Mouse (Mus musculus): Measurements from ENCODE around the gene Kcnk16. TPM values are rescaled to one million over a fixed set of nuclear protein-coding genes. Genes with fewer than 3 reads are reported as not detected.
A peak's percentile ranks its signal among the peaks of the same experiment; 100 is the strongest.

The Kcnk16 gene
- polyA plus RNA-seq, 1 experiment from 2014 or later = 0.09 TPM

DNA sequence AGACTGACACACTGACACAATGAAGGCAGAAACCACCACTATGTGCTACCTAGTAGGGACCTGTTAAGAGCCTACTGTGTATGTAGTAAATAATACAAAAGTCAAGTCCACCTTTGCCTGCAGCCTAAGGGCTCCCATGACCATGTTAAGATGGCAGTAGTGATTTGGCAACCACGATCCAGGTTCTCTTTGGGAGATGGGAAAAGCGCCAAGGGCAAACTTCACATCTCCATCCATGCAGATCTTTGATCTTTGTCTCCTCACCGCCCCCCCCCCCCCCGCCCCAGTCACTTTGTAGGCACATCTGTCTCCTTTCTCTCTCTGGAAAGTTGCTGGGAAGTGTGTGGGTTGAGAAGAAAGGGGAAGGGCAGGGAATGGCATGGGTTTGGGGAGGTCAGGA is 6.7 kb downstream of the Kcnk16 start:
- no peak overlapping the region for H3K27ac ChIP-seq (ENCODE audit: low read depth, low read length)
- H3K4me3 ChIP-seq (ENCODE audit: low read length) = no peak overlapping the region
- H3K27me3 ChIP-seq (replicated peaks; ENCODE audit: control insufficient read depth, insufficient read depth, low read length) = no peaks in the 10 kb centered on the region
- no peaks in the 10 kb centered on the region for H3K36me3 ChIP-seq (ENCODE audit: control insufficient read depth, insufficient read depth, low read length)
- no peak overlapping the region for H3K4me2 ChIP-seq (ENCODE audit: low read length)
- WGBS = 74% methylated on average over 3 of the region's 4 CpGs
- H3K9ac ChIP-seq (ENCODE audit: low read depth, low read length) = no peak overlapping the region
- no peaks in the 10 kb centered on the region for H3K9me3 ChIP-seq (ENCODE audit: control insufficient read depth, low read length)
- ATAC-seq = no peak
- H3K4me1 ChIP-seq (ENCODE audit: control insufficient read depth, insufficient read depth, low read depth, low read length) = no peaks in the 10 kb centered on the region

DNA sequence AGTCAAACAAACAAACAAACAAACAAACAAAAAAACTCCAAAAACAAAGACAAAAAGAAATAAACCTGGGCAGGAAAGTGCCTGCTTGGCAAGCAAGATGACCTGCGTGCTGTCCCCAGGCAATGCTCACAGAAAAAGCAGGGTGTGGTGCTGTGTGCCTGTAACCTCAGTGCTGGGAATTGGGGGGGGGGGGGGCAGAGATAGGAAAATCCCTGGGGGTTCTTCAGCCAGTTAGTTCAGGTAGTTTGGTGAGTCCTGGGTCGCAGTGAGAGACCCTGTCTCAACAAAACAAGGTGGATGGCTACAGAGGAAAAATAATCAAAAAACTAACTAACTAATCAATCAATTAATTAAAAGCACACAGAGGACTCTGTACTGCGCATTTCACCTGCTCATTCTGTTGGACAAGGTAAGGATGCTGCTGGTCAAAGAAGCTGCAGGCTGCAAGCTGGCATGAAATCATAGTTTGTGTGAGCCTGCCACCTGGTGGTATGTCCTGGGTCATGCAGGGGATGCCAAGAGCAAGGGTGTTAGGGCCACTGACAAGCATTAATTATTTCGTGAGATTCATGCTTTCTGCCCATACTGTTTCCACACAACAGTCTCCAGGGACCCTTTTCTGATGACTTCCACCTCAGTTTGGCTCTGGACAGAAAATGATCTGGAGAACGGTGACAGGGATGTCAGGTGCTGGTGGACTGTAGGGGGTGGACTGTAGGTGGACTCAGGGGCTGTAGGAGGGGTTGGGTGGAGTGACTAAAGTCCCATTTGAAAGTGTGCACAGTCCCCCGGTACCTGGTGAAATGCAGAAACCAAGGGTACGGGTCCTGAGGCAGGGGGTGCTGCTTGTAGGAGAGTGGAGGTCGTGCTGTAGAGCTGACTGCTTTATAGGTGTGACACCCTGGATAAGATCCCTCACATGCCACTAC is 10.6 kb downstream of the Kcnk16 start:
- no peak overlapping the region for H3K4me2 ChIP-seq (ENCODE audit: low read length)
- WGBS = 55% methylated on average over 8 of the region's 8 CpGs
- H3K9me3 ChIP-seq (ENCODE audit: control insufficient read depth, low read length) = no peaks in the 10 kb centered on the region
- H3K36me3 ChIP-seq (ENCODE audit: control insufficient read depth, insufficient read depth, low read length) = no peaks in the 10 kb centered on the region
- no peak overlapping the region for H3K4me3 ChIP-seq (ENCODE audit: low read length)
- H3K9ac ChIP-seq (ENCODE audit: low read depth, low read length) = no peak overlapping the region
- no peak overlapping the region for H3K27ac ChIP-seq (ENCODE audit: low read depth, low read length)
- no peaks in the 10 kb centered on the region for H3K4me1 ChIP-seq (ENCODE audit: control insufficient read depth, insufficient read depth, low read depth, low read length)
- ATAC-seq = peak; percentile 87
- no peaks in the 10 kb centered on the region for H3K27me3 ChIP-seq (replicated peaks; ENCODE audit: control insufficient read depth, insufficient read depth, low read length)

DNA sequence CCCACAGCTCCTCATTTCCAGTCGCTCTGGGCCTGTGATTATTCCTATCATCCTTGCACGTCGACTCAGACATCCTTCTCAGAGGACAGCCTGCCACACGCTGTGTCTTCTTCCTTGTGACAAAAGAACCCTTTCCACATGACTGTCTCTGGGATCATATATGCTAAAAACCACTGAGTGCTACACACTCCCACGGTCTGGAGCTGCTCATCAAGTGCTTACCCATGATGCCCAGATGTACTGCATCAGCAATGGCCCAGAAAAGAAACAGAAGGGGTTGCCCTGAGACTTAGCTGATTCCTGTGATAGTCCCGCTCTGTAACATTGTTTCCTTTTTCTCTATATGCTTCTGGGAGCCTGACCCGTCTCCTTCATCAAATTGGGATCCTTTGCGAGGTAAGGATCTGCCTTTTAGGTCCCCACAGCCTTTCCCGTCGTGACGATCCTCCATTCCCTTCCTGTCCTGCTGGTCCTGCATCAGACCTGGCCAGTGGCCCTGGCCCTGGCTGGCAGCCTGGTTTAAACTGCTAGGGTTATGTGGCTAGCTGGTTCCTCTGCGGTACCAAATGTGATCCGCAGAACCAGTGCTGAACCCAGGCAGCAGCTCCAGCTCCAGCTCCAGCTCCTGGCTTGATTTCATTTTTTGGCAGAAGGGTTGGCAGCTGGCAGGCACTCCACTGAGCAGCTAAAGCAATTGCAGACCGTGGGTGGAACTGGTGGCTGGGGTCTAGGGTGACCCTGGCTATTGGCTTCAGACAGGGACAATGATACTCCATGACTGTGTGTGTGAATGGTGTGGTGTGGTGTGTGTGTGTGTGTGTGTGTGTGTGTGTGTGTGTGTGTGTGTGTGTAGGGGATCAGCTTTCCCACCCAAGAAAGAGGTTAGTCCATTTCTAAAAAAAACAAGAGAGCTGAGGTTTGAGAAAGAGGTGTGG is 18.5 kb downstream of the Kcnk16 start:
- no peak overlapping the region for H3K4me3 ChIP-seq (ENCODE audit: low read length)
- no peaks in the 10 kb centered on the region for H3K36me3 ChIP-seq (ENCODE audit: control insufficient read depth, insufficient read depth, low read length)
- 43% methylated on average over 14 of the region's 14 CpGs for whole genome bisulfite sequencing
- no peak overlapping the region for H3K27ac ChIP-seq (ENCODE audit: low read depth, low read length)
- H3K27me3 ChIP-seq (replicated peaks; ENCODE audit: control insufficient read depth, insufficient read depth, low read length) = no peaks in the 10 kb centered on the region
- H3K9me3 ChIP-seq (ENCODE audit: control insufficient read depth, low read length) = no peaks in the 10 kb centered on the region
- peaks cover 3% of the 10 kb centered on the region; the same call in 1 of the 2 replicates for H3K4me1 ChIP-seq (ENCODE audit: control insufficient read depth, insufficient read depth, low read depth, low read length)
- no peak overlapping the region for H3K4me2 ChIP-seq (ENCODE audit: low read length)
- peak; percentile 71; the same call in 1 of the 2 replicates for ATAC-seq
- H3K9ac ChIP-seq (ENCODE audit: low read depth, low read length) = no peak overlapping the region

DNA sequence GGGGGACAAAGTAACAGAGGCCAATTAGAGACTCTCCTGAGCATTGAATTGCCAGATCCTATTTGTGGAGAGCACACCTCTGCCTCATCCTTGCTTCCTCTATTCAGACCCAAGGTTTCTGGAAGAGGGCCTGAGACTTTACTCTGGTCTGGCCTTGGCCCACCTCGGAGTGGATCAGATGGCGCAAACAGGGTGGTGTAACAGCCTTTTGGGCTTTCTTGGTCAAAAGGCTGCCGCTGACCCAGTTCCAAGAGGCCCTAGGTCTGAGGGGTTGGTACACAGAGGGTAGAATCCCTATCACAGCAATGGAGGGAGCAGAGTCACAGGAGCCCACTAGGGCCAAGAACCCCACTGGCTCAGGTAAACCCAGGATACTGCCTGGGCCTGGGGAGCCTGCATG is 21.0 kb downstream of the Kcnk16 start:
- H3K9ac ChIP-seq (ENCODE audit: low read depth, low read length) = no peak overlapping the region
- no peak overlapping the region for H3K4me3 ChIP-seq (ENCODE audit: low read length)
- peaks cover 3% of the 10 kb centered on the region; the same call in 1 of the 2 replicates for H3K4me1 ChIP-seq (ENCODE audit: control insufficient read depth, insufficient read depth, low read depth, low read length)
- H3K4me2 ChIP-seq (ENCODE audit: low read length) = no peak overlapping the region
- no peak for ATAC-seq
- no peaks in the 10 kb centered on the region for H3K36me3 ChIP-seq (ENCODE audit: control insufficient read depth, insufficient read depth, low read length)
- WGBS = 94% methylated on average over 3 of the region's 3 CpGs
- H3K27ac ChIP-seq (ENCODE audit: low read depth, low read length) = no peak overlapping the region
- no peaks in the 10 kb centered on the region for H3K27me3 ChIP-seq (replicated peaks; ENCODE audit: control insufficient read depth, insufficient read depth, low read length)
- H3K9me3 ChIP-seq (ENCODE audit: control insufficient read depth, low read length) = no peaks in the 10 kb centered on the region

DNA sequence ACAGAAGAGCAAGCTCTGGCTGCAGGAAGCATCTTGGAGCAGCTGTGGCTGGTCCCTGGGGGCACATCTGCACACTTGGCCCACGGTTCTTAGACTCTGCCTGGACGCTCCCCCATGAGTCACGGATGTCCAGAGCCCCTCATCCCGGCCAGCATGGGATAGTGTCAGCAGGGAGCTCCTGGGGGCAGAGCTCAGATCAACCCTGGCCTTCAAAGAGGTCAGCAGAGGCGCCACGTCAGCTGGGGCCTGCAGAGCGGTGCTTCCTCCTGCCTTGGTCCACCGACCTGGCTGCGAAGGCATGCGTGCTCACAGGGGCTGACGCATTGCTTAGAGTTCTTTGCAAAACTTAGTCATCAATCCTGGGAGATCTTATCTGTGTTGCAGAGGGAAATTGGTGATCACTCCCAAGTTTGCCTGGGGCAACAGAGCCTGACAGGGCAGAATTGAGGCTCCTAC is 22.2 kb downstream of the Kcnk16 start:
- no peaks in the 10 kb centered on the region for H3K27me3 ChIP-seq (replicated peaks; ENCODE audit: control insufficient read depth, insufficient read depth, low read length)
- H3K9me3 ChIP-seq (ENCODE audit: control insufficient read depth, low read length) = no peaks in the 10 kb centered on the region
- WGBS = 69% methylated on average over 11 of the region's 11 CpGs
- H3K9ac ChIP-seq (ENCODE audit: low read depth, low read length) = no peak overlapping the region
- peaks cover 3% of the 10 kb centered on the region; the same call in 1 of the 2 replicates for H3K4me1 ChIP-seq (ENCODE audit: control insufficient read depth, insufficient read depth, low read depth, low read length)
- ATAC-seq = no peak
- no peak overlapping the region for H3K4me2 ChIP-seq (ENCODE audit: low read length)
- H3K4me3 ChIP-seq (ENCODE audit: low read length) = no peak overlapping the region
- H3K27ac ChIP-seq (ENCODE audit: low read depth, low read length) = no peak overlapping the region
- H3K36me3 ChIP-seq (ENCODE audit: control insufficient read depth, insufficient read depth, low read length) = no peaks in the 10 kb centered on the region

DNA sequence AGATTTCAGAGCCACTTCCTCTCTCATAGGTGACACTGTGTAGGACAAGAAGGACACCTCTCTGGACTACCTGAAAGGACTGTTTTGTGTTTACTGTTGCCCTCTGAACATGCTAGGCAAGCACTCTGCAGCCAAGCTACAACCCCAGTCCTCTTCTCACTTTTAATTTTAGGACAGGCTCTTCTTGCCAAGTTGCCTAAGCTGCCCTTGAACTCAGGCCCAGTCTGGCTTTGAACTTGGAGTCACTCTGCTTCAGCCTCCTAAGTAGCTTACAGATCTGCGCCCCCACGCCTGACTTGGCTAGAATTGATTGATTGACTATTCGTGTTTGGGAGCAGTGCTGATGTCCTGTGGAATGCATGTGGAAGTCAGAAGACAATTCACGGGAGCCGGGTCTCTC is 23.1 kb downstream of the Kcnk16 start:
- Histone ChIP-seq H3K27ac (ENCODE audit: low read depth, low read length) (no peak overlapping the region), H3K9ac (ENCODE audit: low read depth, low read length) (no peak overlapping the region), H3K9me3 (ENCODE audit: control insufficient read depth, low read length) (no peaks in the 10 kb centered on the region; the same call in 1 of the 2 replicates), H3K4me2 (ENCODE audit: low read length) (no peak overlapping the region), H3K36me3 (ENCODE audit: control insufficient read depth, insufficient read depth, low read length) (no peaks in the 10 kb centered on the region), H3K4me3 (ENCODE audit: low read length) (no peak overlapping the region), H3K27me3 (replicated peaks; ENCODE audit: control insufficient read depth, insufficient read depth, low read length) (no peaks in the 10 kb centered on the region), H3K4me1 (ENCODE audit: control insufficient read depth, insufficient read depth, low read depth, low read length) (peaks cover 3% of the 10 kb centered on the region; the same call in 1 of the 2 replicates)
- WGBS = 78% methylated on average over 5 of the region's 5 CpGs
- no peak for ATAC-seq

DNA sequence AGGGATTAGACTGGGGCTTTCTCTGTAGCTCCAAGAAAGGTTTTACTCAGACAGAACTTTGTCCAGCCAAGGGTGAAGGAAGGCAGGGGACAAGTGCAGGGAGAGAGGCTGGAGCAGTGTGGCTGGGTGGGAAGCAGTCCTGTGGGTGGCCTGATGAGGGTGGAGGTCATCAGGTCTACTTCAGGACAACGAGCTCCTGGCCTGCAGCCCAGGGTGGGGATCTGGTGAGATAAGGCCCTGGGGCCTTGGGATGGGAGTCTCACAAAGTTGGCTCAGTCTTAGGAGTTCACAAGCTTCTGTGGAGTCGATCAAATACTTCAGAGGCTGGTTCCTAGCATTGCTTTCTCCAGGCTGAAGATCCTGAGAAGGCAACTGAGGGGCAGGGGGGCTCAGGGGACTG is 23.7 kb downstream of the Kcnk16 start:
- Histone ChIP-seq H3K36me3 (ENCODE audit: control insufficient read depth, insufficient read depth, low read length) (no peaks in the 10 kb centered on the region), H3K27me3 (replicated peaks; ENCODE audit: control insufficient read depth, insufficient read depth, low read length) (no peaks in the 10 kb centered on the region), H3K4me3 (ENCODE audit: low read length) (no peak overlapping the region), H3K9me3 (ENCODE audit: control insufficient read depth, low read length) (no peaks in the 10 kb centered on the region; the same call in 1 of the 2 replicates), H3K27ac (ENCODE audit: low read depth, low read length) (no peak overlapping the region), H3K4me1 (ENCODE audit: control insufficient read depth, insufficient read depth, low read depth, low read length) (peaks cover 3% of the 10 kb centered on the region; the same call in 1 of the 2 replicates), H3K9ac (ENCODE audit: low read depth, low read length) (no peak overlapping the region), H3K4me2 (ENCODE audit: low read length) (no peak overlapping the region)
- ATAC-seq = no peak
- WGBS = 71% methylated on average over 2 of the region's 2 CpGs

DNA sequence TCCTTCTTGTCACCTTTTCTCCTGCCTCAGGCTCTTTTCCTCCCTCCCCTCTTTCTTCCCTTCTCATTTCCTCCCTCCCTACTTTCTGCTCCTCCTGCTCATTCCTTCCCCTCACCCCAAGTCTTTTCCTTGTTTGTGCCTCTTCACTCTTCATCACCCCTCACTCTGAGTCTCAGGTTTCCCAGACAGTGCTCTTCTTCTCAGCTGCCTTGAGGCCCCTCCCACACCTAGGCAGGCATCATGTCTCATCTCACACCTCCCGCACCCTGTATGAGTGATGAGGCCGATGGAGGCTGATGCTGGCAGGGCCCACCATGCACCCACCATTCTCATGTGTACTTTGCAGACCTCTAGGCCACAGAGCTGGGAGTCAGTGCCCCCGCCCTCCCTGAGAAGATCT is 25.8 kb downstream of the Kcnk16 start:
- Histone ChIP-seq H3K9ac (ENCODE audit: low read depth, low read length) (no peak overlapping the region), H3K27ac (ENCODE audit: low read depth, low read length) (no peak overlapping the region), H3K4me3 (ENCODE audit: low read length) (no peak overlapping the region), H3K27me3 (replicated peaks; ENCODE audit: control insufficient read depth, insufficient read depth, low read length) (no peaks in the 10 kb centered on the region), H3K36me3 (ENCODE audit: control insufficient read depth, insufficient read depth, low read length) (no peaks in the 10 kb centered on the region), H3K4me1 (ENCODE audit: control insufficient read depth, insufficient read depth, low read depth, low read length) (no peaks in the 10 kb centered on the region), H3K4me2 (ENCODE audit: low read length) (no peak overlapping the region), H3K9me3 (ENCODE audit: control insufficient read depth, low read length) (no peaks in the 10 kb centered on the region; the same call in 1 of the 2 replicates)
- 84% methylated on average over 3 of the region's 3 CpGs for WGBS
- ATAC-seq = no peak

DNA sequence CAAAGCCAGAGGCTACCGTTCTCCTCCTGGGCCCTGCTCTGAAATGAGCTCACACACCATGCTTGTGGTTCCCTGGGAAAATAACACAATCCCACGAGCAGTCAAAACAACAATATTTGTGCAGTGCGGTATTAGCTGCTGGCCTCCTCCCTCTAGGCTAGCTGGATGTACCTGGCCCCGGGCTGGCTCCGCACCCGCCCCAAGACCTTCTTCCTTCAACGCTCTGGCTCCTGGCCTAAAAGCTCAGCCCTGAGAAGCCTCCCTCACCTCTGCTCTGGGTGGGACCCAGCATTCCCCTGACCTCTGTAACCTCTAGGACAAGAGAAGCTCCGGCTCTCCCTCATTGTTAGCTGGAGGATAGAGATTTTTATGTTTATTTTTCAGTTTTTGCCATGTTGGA is 26.5 kb downstream of the Kcnk16 start:
- ATAC-seq = no peak
- Histone ChIP-seq H3K27ac (ENCODE audit: low read depth, low read length) (no peak overlapping the region), H3K9ac (ENCODE audit: low read depth, low read length) (no peak overlapping the region), H3K36me3 (ENCODE audit: control insufficient read depth, insufficient read depth, low read length) (no peaks in the 10 kb centered on the region), H3K4me2 (ENCODE audit: low read length) (no peak overlapping the region), H3K4me3 (ENCODE audit: low read length) (no peak overlapping the region), H3K4me1 (ENCODE audit: control insufficient read depth, insufficient read depth, low read depth, low read length) (no peaks in the 10 kb centered on the region), H3K9me3 (ENCODE audit: control insufficient read depth, low read length) (no peaks in the 10 kb centered on the region; the same call in 1 of the 2 replicates), H3K27me3 (replicated peaks; ENCODE audit: control insufficient read depth, insufficient read depth, low read length) (no peaks in the 10 kb centered on the region)
- 80% methylated on average over 8 of the region's 8 CpGs for WGBS

Data from hindbrain, embryonic 16.5 days (tissue).